Mouse (Mus musculus) heart, embryonic 16.5 days (tissue): ENCODE data around the gene Sec61a1. TPM values are rescaled to one million over a fixed set of nuclear protein-coding genes. Genes with fewer than 3 reads are reported as not detected.

Experiments
- ATAC-seq: fragments of 200-750 bp; cut with Nextera tagmentation; replicated peaks from 2 replicates; pipeline ENCODE4 v1.8.0; 2017; ENCODE audit warnings: moderate number of reproducible peaks; ENCODE audit not compliant: insufficient read depth, low FRiP score; ENCODE audit errors: extremely low read depth
- H3K27ac ChIP-seq: fragments of 300-500 bp; sonication (generic); 2 replicates; pipeline ENCODE4 v1.5.1; 2014; ENCODE audit warnings: mild to moderate bottlenecking, low read length, control low read depth, moderate library complexity
- H3K27me3 ChIP-seq: fragments of 300-500 bp; sonication (generic); 2 replicates; pipeline ENCODE4 v1.6.1; 2014; ENCODE audit warnings: low read length, mixed read lengths; ENCODE audit not compliant: control insufficient read depth, insufficient read depth
- H3K36me3 ChIP-seq: fragments of 300-500 bp; sonication (generic); 2 replicates; pipeline ENCODE4 v1.6.1; 2014; ENCODE audit not compliant: control insufficient read depth, insufficient read depth
- H3K4me1 ChIP-seq: fragments of 300-500 bp; sonication (generic); 2 replicates; pipeline ENCODE4 v1.6.1; 2014; ENCODE audit warnings: low read length, mixed read lengths; ENCODE audit not compliant: control insufficient read depth, insufficient read depth
- H3K4me2 ChIP-seq: fragments of 300-500 bp; sonication (generic); 2 replicates; pipeline ENCODE4 v1.6.1; 2014; ENCODE audit warnings: low read depth, mild to moderate bottlenecking, control low read depth, low read length
- H3K4me3 ChIP-seq: fragments of 300-500 bp; sonication (generic); 2 replicates; pipeline ENCODE4 v1.5.1; 2014; ENCODE audit warnings: mild to moderate bottlenecking, control low read depth, low read length
- H3K9ac ChIP-seq: fragments of 300-500 bp; sonication (generic); 2 replicates; pipeline ENCODE4 v1.6.1; 2014; ENCODE audit warnings: low read length, control low read depth
- H3K9me3 ChIP-seq: fragments of 300-500 bp; sonication (generic); replicated peaks from 2 replicates; pipeline ENCODE4 v1.6.1; 2016; ENCODE audit warnings: low read length; ENCODE audit not compliant: control insufficient read depth
- WGBS: fragments of 180-500 bp; shearing (Covaris S2); extraction: QIAGEN DNeasy Blood & Tissue Kit; methylation state at CpG from one replicate; pipeline ENCODE4 v1.1.7; 2014; 5-methylcytosine and 5-hydroxymethylcytosine counted together
- polyA plus RNA-seq: library from polyadenylated mRNA; unstranded; fragments of >200 nt; fragmentation: Nextera tagmentation; extraction: Ambion mirVana; gene quantifications from 2 replicates; pipeline ENCODE4 v1.2.1, GENCODE M21; 2015

Gene Sec61a1
- polyA plus RNA-seq, 1 experiment from 2014 or later: 171 TPM

DNA sequence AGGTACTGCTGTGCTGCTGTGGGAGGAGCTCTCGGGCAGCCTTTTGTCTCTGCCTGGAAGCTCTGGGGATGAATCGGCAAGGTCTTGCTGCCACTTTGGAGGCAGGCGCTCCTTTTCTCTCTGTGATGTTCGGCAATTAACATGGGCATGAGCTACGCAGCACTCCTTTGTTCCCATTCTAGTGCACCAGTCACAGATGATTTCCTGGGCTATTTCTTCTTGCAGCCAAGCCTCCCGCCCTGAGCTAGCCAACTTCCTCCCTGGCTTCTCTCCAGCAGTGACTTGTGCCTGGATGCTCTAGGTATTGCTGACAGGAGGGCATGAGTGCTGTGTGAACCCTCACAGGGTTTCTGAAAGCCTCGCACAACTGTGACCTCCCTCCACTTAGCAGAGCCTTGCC, 35.6 kb downstream of the Sec61a1 start:
- H3K4me3 ChIP-seq: no peak overlapping the region
- no peak overlapping the region for H3K9ac ChIP-seq

DNA sequence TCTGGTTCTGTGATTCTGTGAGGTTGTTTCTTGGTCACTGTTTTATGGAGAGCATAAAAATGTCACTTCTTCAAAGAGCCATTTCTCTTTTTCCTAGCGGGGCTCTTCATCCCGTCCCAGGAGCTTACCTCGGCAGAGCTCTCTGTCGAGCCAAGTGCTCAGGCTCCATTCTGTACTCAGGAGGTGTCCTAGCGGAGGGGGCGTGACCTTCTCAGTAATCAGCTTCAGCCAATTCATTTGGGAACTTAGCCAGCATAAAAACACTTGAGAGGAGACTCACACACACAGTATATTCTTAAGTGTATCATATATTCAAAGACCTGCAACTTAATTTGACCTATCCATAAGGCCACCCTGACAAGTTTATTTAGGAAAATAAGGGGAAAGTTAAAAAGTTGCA, 38.3 kb downstream of the Sec61a1 start:
- Histone ChIP-seq H3K4me1 (peaks cover 20% of the 10 kb centered on the region), H3K4me3 (no peak overlapping the region), H3K27me3 (no peaks in the 10 kb centered on the region), H3K27ac (no peak overlapping the region), H3K9me3 (no peaks in the 10 kb centered on the region), H3K9ac (no peak overlapping the region), H3K4me2 (no peak overlapping the region), H3K36me3 (peaks cover 33% of the 10 kb centered on the region)
- no peak for ATAC-seq
- WGBS: 31% methylated on average over 6 of the region's 6 CpGs

More for the DNA sequence above, 35.6 kb downstream of the Sec61a1 start:
- WGBS: 50% methylated on average over 7 of the region's 7 CpGs
- Histone ChIP-seq H3K27ac (no peak overlapping the region), H3K36me3 (peaks cover 28% of the 10 kb centered on the region), H3K4me2 (no peak overlapping the region), H3K9me3 (no peaks in the 10 kb centered on the region), H3K27me3 (no peaks in the 10 kb centered on the region), H3K4me1 (peaks cover 16% of the 10 kb centered on the region)
- peak; percentile 45; the same call in 1 of the 2 replicates for ATAC-seq

DNA sequence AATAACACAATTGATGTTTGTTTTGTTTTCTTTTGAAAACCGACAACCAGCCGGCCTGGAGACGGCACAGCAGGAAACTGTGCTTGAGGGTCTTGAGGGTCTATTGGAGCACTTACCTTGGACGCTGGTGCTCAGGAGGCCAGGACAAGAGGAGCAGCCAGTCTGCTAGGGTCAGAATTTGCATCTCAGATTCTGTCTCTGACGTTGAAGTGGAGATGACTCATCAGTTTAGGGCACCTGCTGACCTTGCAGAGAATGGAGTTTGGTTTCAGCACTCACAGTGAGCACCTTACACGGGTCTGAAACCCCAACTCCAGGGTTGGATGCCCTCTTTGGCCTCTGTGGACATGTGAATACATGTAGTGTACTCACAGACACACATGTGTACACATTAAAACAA, 48.8 kb downstream of the Sec61a1 start:
- Histone ChIP-seq H3K4me1 (peaks cover 8% of the 10 kb centered on the region), H3K9me3 (no peaks in the 10 kb centered on the region), H3K9ac (no peak overlapping the region), H3K4me3 (no peak overlapping the region), H3K36me3 (peaks cover 26% of the 10 kb centered on the region), H3K27me3 (no peaks in the 10 kb centered on the region), H3K4me2 (no peak overlapping the region), H3K27ac (no peak overlapping the region)
- WGBS: 73% methylated on average over 6 of the region's 6 CpGs
- ATAC-seq: no peak

DNA sequence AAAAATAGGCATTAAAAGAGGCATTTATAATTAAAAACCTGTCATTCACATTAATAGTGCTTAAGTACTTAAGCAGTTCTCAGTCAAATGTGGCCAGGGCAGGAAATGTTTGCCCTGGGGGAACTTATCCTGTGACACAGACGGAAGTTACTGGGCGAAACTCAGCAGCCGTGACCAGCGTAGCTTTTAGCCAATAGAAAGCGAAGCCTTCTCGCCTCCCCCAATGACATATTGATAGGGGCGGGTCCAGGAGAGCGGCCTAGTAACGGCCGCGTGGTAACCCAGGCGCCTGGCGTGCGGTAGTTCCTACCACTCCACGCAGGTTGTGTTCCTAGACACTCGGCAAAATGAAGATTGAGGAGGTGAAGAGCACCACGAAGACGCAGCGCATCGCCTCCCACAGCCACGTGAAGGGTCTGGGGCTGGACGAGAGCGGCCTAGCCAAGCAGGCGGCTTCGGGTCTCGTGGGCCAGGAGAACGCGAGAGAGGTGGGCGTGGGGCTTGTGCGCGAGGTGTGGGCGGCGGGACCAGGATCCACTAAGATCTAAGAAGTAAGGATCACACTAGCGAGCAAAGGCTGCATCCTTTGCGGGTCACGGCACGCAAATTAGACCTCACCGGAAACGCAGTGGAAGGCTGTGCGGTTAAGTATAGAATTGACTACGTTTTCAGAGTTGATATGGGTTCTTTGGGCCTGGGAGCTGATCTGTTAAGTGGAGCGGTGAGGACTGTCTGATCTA, 53.4 kb downstream of the Sec61a1 start, which contains the start of gene Ruvbl1:
TSS of gene Ruvbl1 (plus strand) at position 229 of the 740 bp plus-strand sequence.
- Histone ChIP-seq H3K27ac (no peak within 1 kb of the TSS), H3K9ac (peak within 1 kb of the TSS; percentile 70), H3K9me3 (no peaks in the 10 kb centered on the region), H3K4me2 (peak within 1 kb of the TSS; percentile 81), H3K27me3 (no peaks in the 10 kb centered on the region), H3K4me1 (peaks cover 8% of the 10 kb centered on the region), H3K36me3 (peaks cover 17% of the 10 kb centered on the region), H3K4me3 (peak within 1 kb of the TSS; percentile 62)
- under 1% methylated on average over 42 of the region's 42 CpGs for WGBS
- ATAC-seq: peak; percentile 99

DNA sequence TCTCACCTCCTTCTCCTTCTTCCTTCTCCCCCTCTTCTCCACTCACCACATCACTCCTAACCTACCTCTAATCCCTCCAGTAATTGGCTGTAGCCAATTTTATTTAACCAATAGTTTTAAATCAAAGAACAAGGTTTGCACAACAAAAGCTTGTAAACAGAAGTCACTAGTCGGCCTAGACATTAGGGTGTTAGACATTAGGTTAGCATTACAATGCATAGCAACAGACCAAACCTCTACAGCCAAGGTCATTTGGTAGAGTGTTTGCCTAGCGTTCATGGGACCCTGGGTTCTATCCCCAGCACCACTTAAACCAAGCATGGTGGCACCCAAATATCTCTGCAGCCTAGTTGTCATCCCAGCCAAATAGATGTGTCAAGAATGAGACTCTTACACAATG, 64.2 kb downstream of the Sec61a1 start:
- WGBS: 56% methylated on average over 2 of the region's 2 CpGs
- H3K36me3 ChIP-seq: no peaks in the 10 kb centered on the region
- no peak for ATAC-seq

More for the DNA sequence above, 64.2 kb downstream of the Sec61a1 start:
- Histone ChIP-seq H3K9me3 (no peaks in the 10 kb centered on the region), H3K9ac (no peak overlapping the region), H3K27ac (no peak overlapping the region), H3K4me2 (no peak overlapping the region), H3K27me3 (no peaks in the 10 kb centered on the region), H3K4me3 (no peak overlapping the region), H3K4me1 (no peaks in the 10 kb centered on the region)

Other genes starting within 250 kb of the Sec61a1 start
- gene Eefsec, start 72.4 kb downstream of the Sec61a1 start, polyA plus RNA-seq: 17.7 and 19.8 TPM in 2 replicates
- gene Ruvbl1, start 53.5 kb downstream of the Sec61a1 start, polyA plus RNA-seq: 80.8 and 90.5 TPM in 2 replicates
- gene Kbtbd12, start 119.0 kb upstream of the Sec61a1 start, polyA plus RNA-seq: 30.9 and 39.1 TPM in 2 replicates
- gene Mgll, start 205.5 kb upstream of the Sec61a1 start, polyA plus RNA-seq: 54.0 and 65.2 TPM in 2 replicates